13 mouse cellular contexts compared by ENCODE assay signal in genomic region chr10:96708471-96708870, GRCm38 (mm10).
A peak's percentile ranks its signal among the peaks of the same experiment; 100 is the strongest.
DNase-seq lines count a peak whose midpoint lies in the region; ATAC-seq and TF ChIP-seq lines count a peak whose summit lies in the region.
"Had no signal": no experiment of that assay in that cellular context is flagged by ENCODE, and none has a peak within 500 bp of the region (broad histone marks: within the 10 kb centered on the region; RNA-seq: fewer than 3 reads in every experiment).

No protein-coding gene starts in this region.

- H3K79me3 ChIP-seq in C2C12 (ENCODE audit: low read depth) = no peaks in the 10 kb centered on the region

- no peak for TF ChIP-seq CTCF in C2C12 (IDR thresholded peaks at IDR 0.05; ENCODE audit: control insufficient read depth, insufficient read depth, insufficient read length)
- TF ChIP-seq CTCF in lung, postnatal 0 days (IDR thresholded peaks at IDR 0.05) = no peak
- TF ChIP-seq CTCF in gastrocnemius, adult 2 months (IDR thresholded peaks at IDR 0.05) = no peak

- peak; percentile 27; the same call in 1 of the 2 replicates for ATAC-seq in forebrain, embryonic 13.5 days
- ATAC-seq in forebrain, embryonic 11.5 days (replicated peaks; ENCODE audit: low FRiP score) = no peak
- no peak for ATAC-seq in heart, embryonic 13.5 days (ENCODE audit: extremely low read depth, insufficient number of reproducible peaks, low FRiP score, low TSS enrichment)
- no peak for ATAC-seq in lung, postnatal 0 days
- no peak for ATAC-seq in hindbrain, embryonic 16.5 days
- ATAC-seq: midbrain, embryonic 15.5 days had no signal

- no peaks in the 10 kb centered on the region for H3K9me3 ChIP-seq in forebrain, embryonic 13.5 days (replicated peaks)
- no peaks in the 10 kb centered on the region for H3K9me3 ChIP-seq in forebrain, embryonic 11.5 days (ENCODE audit: control insufficient read depth, low read length)
- H3K9me3 ChIP-seq in heart, embryonic 13.5 days = no peaks in the 10 kb centered on the region
- no peaks in the 10 kb centered on the region for H3K9me3 ChIP-seq in lung, postnatal 0 days (ENCODE audit: low read length)
- H3K9me3 ChIP-seq in hindbrain, embryonic 16.5 days (ENCODE audit: control insufficient read depth, low read length) = no peaks in the 10 kb centered on the region
- H3K9me3 ChIP-seq: midbrain, embryonic 15.5 days; neural tube, embryonic 13.5 days had no signal

- H3K4me2 ChIP-seq in forebrain, embryonic 13.5 days = no peak overlapping the region
- no peak overlapping the region for H3K4me2 ChIP-seq in forebrain, embryonic 11.5 days (ENCODE audit: low read depth, low read length, severe bottlenecking)
- H3K4me2 ChIP-seq in heart, embryonic 13.5 days = no peak overlapping the region
- no peak overlapping the region for H3K4me2 ChIP-seq in lung, postnatal 0 days (replicated peaks; ENCODE audit: low read depth, low read length)
- H3K4me2 ChIP-seq in hindbrain, embryonic 16.5 days (ENCODE audit: low read length) = no peak overlapping the region
- H3K4me2 ChIP-seq: liver, embryonic 11.5 days; midbrain, embryonic 15.5 days; neural tube, embryonic 13.5 days had no signal

- TF ChIP-seq EP300 in lung, postnatal 0 days (IDR thresholded peaks at IDR 0.05) = no peak

- H3K4me3 ChIP-seq in forebrain, embryonic 13.5 days = no peak overlapping the region
- H3K4me3 ChIP-seq in forebrain, embryonic 11.5 days (ENCODE audit: low read depth, low read length) = no peak overlapping the region
- no peak overlapping the region for H3K4me3 ChIP-seq in C2C12 (ENCODE audit: insufficient read depth, poor library complexity, severe bottlenecking)
- H3K4me3 ChIP-seq in heart, embryonic 13.5 days = no peak overlapping the region
- H3K4me3 ChIP-seq in lung, postnatal 0 days (ENCODE audit: low read depth, low read length) = no peak overlapping the region
- no peak overlapping the region for H3K4me3 ChIP-seq in gastrocnemius, adult 2 months
- no peak overlapping the region for H3K4me3 ChIP-seq in hindbrain, embryonic 16.5 days (ENCODE audit: low read length)
- H3K4me3 ChIP-seq: hindbrain, embryonic 10.5 days; midbrain, embryonic 15.5 days; neural tube, embryonic 13.5 days had no signal

- intact Hi-C loops in gastrocnemius, adult 2 months (cut with DNase I) = no loop called here

- 76% methylated on average over 2 of the region's 2 CpGs for WGBS in forebrain, embryonic 13.5 days
- 82% methylated on average over 2 of the region's 2 CpGs for WGBS in forebrain, embryonic 11.5 days
- WGBS in heart, embryonic 13.5 days = 17% methylated on average over 2 of the region's 2 CpGs
- WGBS in lung, postnatal 0 days = 64% methylated on average over 2 of the region's 2 CpGs
- 74% methylated on average over 2 of the region's 2 CpGs for WGBS in hindbrain, embryonic 16.5 days

- H3K4me1 ChIP-seq in forebrain, embryonic 13.5 days = no peaks in the 10 kb centered on the region
- no peaks in the 10 kb centered on the region for H3K4me1 ChIP-seq in forebrain, embryonic 11.5 days (replicated peaks; ENCODE audit: control insufficient read depth, insufficient read depth, low read length)
- H3K4me1 ChIP-seq in heart, embryonic 13.5 days = peaks cover 29% of the 10 kb centered on the region
- no peaks in the 10 kb centered on the region for H3K4me1 ChIP-seq in lung, postnatal 0 days (ENCODE audit: insufficient read depth, low read depth, low read length)
- H3K4me1 ChIP-seq in hindbrain, embryonic 16.5 days (ENCODE audit: control insufficient read depth, insufficient read depth, low read depth, low read length) = no peaks in the 10 kb centered on the region
- H3K4me1 ChIP-seq: hindbrain, embryonic 10.5 days; midbrain, embryonic 15.5 days; neural tube, embryonic 13.5 days had no signal

- no peak overlapping the region for H3K27ac ChIP-seq in forebrain, embryonic 13.5 days
- H3K27ac ChIP-seq in forebrain, embryonic 11.5 days (ENCODE audit: low read depth, low read length) = no peak overlapping the region
- peak overlapping the region; percentile 78 for H3K27ac ChIP-seq in heart, embryonic 13.5 days (replicated peaks)
- no peak overlapping the region for H3K27ac ChIP-seq in lung, postnatal 0 days (ENCODE audit: low read length)
- H3K27ac ChIP-seq in gastrocnemius, adult 2 months = no peak overlapping the region
- H3K27ac ChIP-seq in hindbrain, embryonic 16.5 days (ENCODE audit: low read depth, low read length) = no peak overlapping the region
- H3K27ac ChIP-seq: hindbrain, embryonic 10.5 days; midbrain, embryonic 15.5 days; neural tube, embryonic 13.5 days had no signal

- DNase-seq in forebrain, embryonic 11.5 days (ENCODE audit: low spot score) = no peak
- peak; percentile 25 for DNase-seq in lung, postnatal 0 days (ENCODE audit: low spot score)
- no peak for DNase-seq in gastrocnemius, adult 2 months
- DNase-seq: cerebellum, adult 11-12 months; thymus, postnatal 36 days had no signal

- no peak overlapping the region for H3K9ac ChIP-seq in forebrain, embryonic 13.5 days
- H3K9ac ChIP-seq in forebrain, embryonic 11.5 days (ENCODE audit: low read length) = no peak overlapping the region
- H3K9ac ChIP-seq in heart, embryonic 13.5 days = no peak overlapping the region
- no peak overlapping the region for H3K9ac ChIP-seq in lung, postnatal 0 days (replicated peaks; ENCODE audit: low read depth)
- no peak overlapping the region for H3K9ac ChIP-seq in hindbrain, embryonic 16.5 days (ENCODE audit: low read depth, low read length)
- H3K9ac ChIP-seq: midbrain, embryonic 15.5 days; neural tube, embryonic 13.5 days had no signal

- no peaks in the 10 kb centered on the region for H3K36me3 ChIP-seq in forebrain, embryonic 13.5 days (ENCODE audit: poor library complexity, severe bottlenecking)
- no peaks in the 10 kb centered on the region for H3K36me3 ChIP-seq in forebrain, embryonic 11.5 days (ENCODE audit: control insufficient read depth, insufficient read depth, low read length)
- no peaks in the 10 kb centered on the region for H3K36me3 ChIP-seq in C2C12 (ENCODE audit: control insufficient read depth, insufficient read depth)
- no peaks in the 10 kb centered on the region for H3K36me3 ChIP-seq in heart, embryonic 13.5 days
- no peaks in the 10 kb centered on the region for H3K36me3 ChIP-seq in lung, postnatal 0 days (ENCODE audit: insufficient read depth, low read length)
- no peaks in the 10 kb centered on the region for H3K36me3 ChIP-seq in hindbrain, embryonic 16.5 days (ENCODE audit: control insufficient read depth, insufficient read depth, low read length)
- H3K36me3 ChIP-seq: hindbrain, embryonic 10.5 days; midbrain, embryonic 15.5 days; neural tube, embryonic 13.5 days had no signal

- H3K27me3 ChIP-seq in forebrain, embryonic 13.5 days = no peaks in the 10 kb centered on the region
- H3K27me3 ChIP-seq in forebrain, embryonic 11.5 days (ENCODE audit: control insufficient read depth, insufficient read depth, low read length) = no peaks in the 10 kb centered on the region
- no peaks in the 10 kb centered on the region for H3K27me3 ChIP-seq in C2C12 (ENCODE audit: control insufficient read depth, insufficient read depth, insufficient read length)
- no peaks in the 10 kb centered on the region for H3K27me3 ChIP-seq in heart, embryonic 13.5 days (replicated peaks)
- no peaks in the 10 kb centered on the region for H3K27me3 ChIP-seq in lung, postnatal 0 days (replicated peaks; ENCODE audit: insufficient read depth, low read length)
- no peaks in the 10 kb centered on the region for H3K27me3 ChIP-seq in hindbrain, embryonic 16.5 days (replicated peaks; ENCODE audit: control insufficient read depth, insufficient read depth, low read length)
- H3K27me3 ChIP-seq: midbrain, embryonic 15.5 days; neural tube, embryonic 13.5 days had no signal

- H3K79me2 ChIP-seq in C2C12 (ENCODE audit: control insufficient read depth, insufficient read depth) = no peaks in the 10 kb centered on the region

- H3ac ChIP-seq in C2C12 (ENCODE audit: control insufficient read depth, insufficient read length, low read depth) = no peak overlapping the region

TF ChIP-seq in C2C12, 6 proteins besides CTCF, POLR2A, EP300 and RAD21:
- TF ChIP-seq MYOG (IDR thresholded peaks at IDR 0.05; ENCODE audit: control insufficient read depth, extremely low read depth, insufficient read length) = no peak
- peak; percentile 33 for TF ChIP-seq CEBPB (IDR thresholded peaks at IDR 0.05; ENCODE audit: low read depth)
